Comparison of ENCODE assay signal across 21 mouse cellular contexts in the genomic region with DNA sequence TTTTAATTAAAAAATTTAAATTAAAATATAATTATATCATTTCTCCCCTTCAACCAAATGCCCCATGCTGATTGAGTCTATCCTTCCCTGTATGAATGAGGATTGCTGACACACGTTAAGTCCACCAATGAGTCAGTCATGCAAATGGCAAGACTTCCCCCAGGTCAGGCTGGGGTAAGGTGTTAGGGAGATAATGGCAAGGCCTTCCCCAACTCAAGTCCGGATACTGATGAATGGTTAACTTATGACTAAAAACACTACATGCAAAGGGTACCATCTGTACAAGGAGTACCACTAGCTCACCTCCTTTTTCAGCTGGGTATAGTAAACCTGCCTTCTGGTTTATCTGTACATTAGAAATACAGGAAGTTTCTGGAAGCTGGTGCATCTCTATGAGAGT.
DNase-seq lines count a peak whose midpoint lies in the region; ATAC-seq lines count a peak whose summit lies in the region.
"Had no signal": no experiment of that assay in that cellular context is flagged by ENCODE, and none has a peak within 500 bp of the region (broad histone marks: within the 10 kb centered on the region; RNA-seq: fewer than 3 reads in every experiment).

No protein-coding gene starts in this region.

- H3K4me2 ChIP-seq in midbrain, embryonic 11.5 days = no peak overlapping the region
- H3K4me2 ChIP-seq in midbrain, embryonic 16.5 days (ENCODE audit: low read length) = no peak overlapping the region
- H3K4me2 ChIP-seq: embryonic facial prominence, embryonic 12.5 days; forebrain, embryonic 13.5 days; forebrain, embryonic 15.5 days had no signal

- H3K27ac ChIP-seq in midbrain, embryonic 11.5 days (ENCODE audit: low read depth, low read length) = no peak overlapping the region
- no peak overlapping the region for H3K27ac ChIP-seq in midbrain, embryonic 16.5 days (ENCODE audit: low read length)
- H3K27ac ChIP-seq: embryonic facial prominence, embryonic 10.5 days; embryonic facial prominence, embryonic 12.5 days; forebrain, embryonic 13.5 days; forebrain, embryonic 15.5 days had no signal

- no peaks in the 10 kb centered on the region for H3K27me3 ChIP-seq in midbrain, embryonic 11.5 days (ENCODE audit: control insufficient read depth, insufficient read depth, low read length)
- no peaks in the 10 kb centered on the region for H3K27me3 ChIP-seq in midbrain, embryonic 16.5 days (ENCODE audit: control insufficient read depth, insufficient read depth, low read depth, low read length)
- H3K27me3 ChIP-seq: embryonic facial prominence, embryonic 12.5 days; forebrain, embryonic 13.5 days; forebrain, embryonic 15.5 days; Patski had no signal

- H3K9ac ChIP-seq in midbrain, embryonic 11.5 days (ENCODE audit: low read length) = no peak overlapping the region
- H3K9ac ChIP-seq in midbrain, embryonic 16.5 days (ENCODE audit: low read depth, low read length) = no peak overlapping the region
- H3K9ac ChIP-seq: embryonic facial prominence, embryonic 12.5 days; forebrain, embryonic 13.5 days; forebrain, embryonic 15.5 days; forebrain, postnatal 0 days had no signal

- intact Hi-C loops in heart, postnatal 36 days (cut with DNase I) = no loop called here

- no peaks in the 10 kb centered on the region for H3K9me3 ChIP-seq in midbrain, embryonic 11.5 days (ENCODE audit: control insufficient read depth, low read length)
- no peaks in the 10 kb centered on the region for H3K9me3 ChIP-seq in midbrain, embryonic 16.5 days (replicated peaks; ENCODE audit: control insufficient read depth, low read length, poor library complexity, severe bottlenecking)
- H3K9me3 ChIP-seq: embryonic facial prominence, embryonic 10.5 days; embryonic facial prominence, embryonic 12.5 days; forebrain, embryonic 13.5 days; forebrain, embryonic 15.5 days; G1E had no signal

- 73% methylated on average over 2 of the region's 2 CpGs for WGBS in midbrain, embryonic 11.5 days
- WGBS in midbrain, embryonic 16.5 days = 84% methylated on average over 2 of the region's 2 CpGs

- no peaks in the 10 kb centered on the region for H3K4me1 ChIP-seq in midbrain, embryonic 11.5 days (ENCODE audit: control insufficient read depth, insufficient read depth, low read length)
- H3K4me1 ChIP-seq in midbrain, embryonic 16.5 days (ENCODE audit: control insufficient read depth, insufficient read depth, low read length) = no peaks in the 10 kb centered on the region
- H3K4me1 ChIP-seq: embryonic facial prominence, embryonic 10.5 days; forebrain, embryonic 13.5 days; forebrain, embryonic 15.5 days had no signal

- no peaks in the 10 kb centered on the region for H3K36me3 ChIP-seq in midbrain, embryonic 11.5 days (ENCODE audit: control insufficient read depth, insufficient read depth, low read length)
- no peaks in the 10 kb centered on the region for H3K36me3 ChIP-seq in midbrain, embryonic 16.5 days (ENCODE audit: control insufficient read depth, insufficient read depth, low read length)
- H3K36me3 ChIP-seq: embryonic facial prominence, embryonic 10.5 days; embryonic facial prominence, embryonic 12.5 days; forebrain, embryonic 15.5 days; G1E had no signal

- H3K4me3 ChIP-seq in midbrain, embryonic 11.5 days (ENCODE audit: low read depth, low read length) = no peak overlapping the region
- H3K4me3 ChIP-seq in midbrain, embryonic 16.5 days (ENCODE audit: low read depth, low read length) = no peak overlapping the region
- H3K4me3 ChIP-seq: embryonic facial prominence, embryonic 10.5 days; embryonic facial prominence, embryonic 12.5 days; forebrain, embryonic 13.5 days; forebrain, embryonic 15.5 days had no signal

- DNase-seq in heart, adult 11 months = peak; percentile 30
- DNase-seq in heart, postnatal 36 days = no peak
- DNase-seq in midbrain, embryonic 11.5 days (ENCODE audit: low spot score, missing footprints) = peak; percentile 21
- DNase-seq in lung, postnatal 25 days (ENCODE audit: low spot score) = no peak
- DNase-seq: adrenal gland, adult 8-10 months; adrenal gland, postnatal 14 days; adrenal gland, postnatal 36 days; cerebellum, adult 11-12 months; cerebellum, adult 2 months; cerebellum, adult 9-10 months; cerebellum, postnatal 10 days; cerebellum, postnatal 25 days; forebrain, postnatal 0 days had no signal

- no peak for ATAC-seq in midbrain, embryonic 11.5 days (ENCODE audit: low FRiP score)
- no peak for ATAC-seq in midbrain, embryonic 16.5 days
- ATAC-seq: activated CD4-positive, CD25-positive, alpha-beta regulatory T cell, adult 4 months; forebrain, embryonic 13.5 days; forebrain, embryonic 15.5 days; forebrain, postnatal 0 days; Patski had no signal

Comparison
In these comparisons a context has a peak if more than half of its experiments do, and no peak if none do; other contexts are left out.
1. DNase-seq: peak in heart, adult 11 months (single experiment) and midbrain, embryonic 11.5 days (single experiment); none in heart, postnatal 36 days (0 of 2) and lung, postnatal 25 days (single experiment).